ENCODE assay signal across 12 mouse cellular contexts in the genomic region with DNA sequence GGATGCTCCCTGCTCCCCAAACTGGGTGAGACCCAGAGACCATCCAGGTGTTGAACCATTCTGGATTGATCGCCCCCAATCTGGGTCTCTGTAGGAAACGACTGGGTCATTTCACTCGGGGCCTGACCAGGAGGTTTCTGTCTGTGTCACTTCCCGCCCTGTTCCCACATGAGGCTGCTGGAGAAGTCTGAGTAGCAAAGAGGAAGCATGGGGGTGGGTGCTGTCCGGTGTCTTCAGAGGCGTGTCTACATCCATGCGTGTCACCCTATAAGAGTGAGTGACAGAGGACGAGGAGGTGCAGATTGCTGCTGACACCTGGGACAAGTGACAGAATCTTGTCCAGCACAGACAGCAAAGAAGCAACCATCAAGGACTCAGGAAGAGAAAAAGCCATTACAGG.
DNase-seq lines count a peak whose midpoint lies in the region; ATAC-seq lines count a peak whose summit lies in the region.
"Had no signal": no experiment of that assay in that cellular context is flagged by ENCODE, and none has a peak within 500 bp of the region (broad histone marks: within the 10 kb centered on the region; RNA-seq: fewer than 3 reads in every experiment).

No protein-coding gene starts in this region.

- H3K36me3 ChIP-seq in hindbrain, embryonic 12.5 days, result no peaks in the 10 kb centered on the region
- no peaks in the 10 kb centered on the region for H3K36me3 ChIP-seq in hindbrain, embryonic 10.5 days
- no peaks in the 10 kb centered on the region for H3K36me3 ChIP-seq in hindbrain, embryonic 16.5 days (ENCODE audit: control insufficient read depth, insufficient read depth, low read length)
- H3K36me3 ChIP-seq: neural tube, embryonic 12.5 days had no signal

- ATAC-seq in hindbrain, embryonic 12.5 days (ENCODE audit: low FRiP score), result peak; percentile 11; the same call in 1 of the 2 replicates
- peak; percentile 78 for ATAC-seq in common myeloid progenitor, adult 5-6 weeks (replicated peaks; ENCODE audit: low read depth, poor library complexity, severe bottlenecking)
- ATAC-seq in hindbrain, embryonic 16.5 days, result 0 out of 2 replicates have a peak, but pooled peaks have one; percentile 29
- no peak for ATAC-seq in activated CD4-positive, CD25-positive, alpha-beta regulatory T cell, adult 4 months

- no peak for DNase-seq in hindbrain, embryonic 10.5 days (ENCODE audit: low spot score)
- DNase-seq in lung, postnatal 10 days, result peak; percentile 70
- DNase-seq in urinary bladder, postnatal 4 days (ENCODE audit: low spot score in 2 of 2), result no peak
- DNase-seq in B cell, adult 2 months, result no peak

- no peak overlapping the region for H3K4me3 ChIP-seq in hindbrain, embryonic 12.5 days
- no peak overlapping the region for H3K4me3 ChIP-seq in hindbrain, embryonic 10.5 days
- H3K4me3 ChIP-seq in hindbrain, embryonic 16.5 days (ENCODE audit: low read length), result no peak overlapping the region
- H3K4me3 ChIP-seq: neural tube, embryonic 12.5 days had no signal

- H3K4me2 ChIP-seq in hindbrain, embryonic 12.5 days (replicated peaks), result no peak overlapping the region
- H3K4me2 ChIP-seq in hindbrain, embryonic 16.5 days (ENCODE audit: low read length), result no peak overlapping the region
- H3K4me2 ChIP-seq: neural tube, embryonic 12.5 days had no signal

- no peak overlapping the region for H3K27ac ChIP-seq in hindbrain, embryonic 12.5 days
- H3K27ac ChIP-seq in hindbrain, embryonic 10.5 days, result no peak overlapping the region
- no peak overlapping the region for H3K27ac ChIP-seq in hindbrain, embryonic 16.5 days (ENCODE audit: low read depth, low read length)
- H3K27ac ChIP-seq: neural tube, embryonic 12.5 days; stomach, postnatal 0 days had no signal

- no peaks in the 10 kb centered on the region for H3K27me3 ChIP-seq in hindbrain, embryonic 12.5 days
- H3K27me3 ChIP-seq in hindbrain, embryonic 10.5 days (ENCODE audit: insufficient read depth, poor library complexity, severe bottlenecking), result peaks cover 12% of the 10 kb centered on the region
- H3K27me3 ChIP-seq in hindbrain, embryonic 16.5 days (replicated peaks; ENCODE audit: control insufficient read depth, insufficient read depth, low read length), result no peaks in the 10 kb centered on the region
- H3K27me3 ChIP-seq: CH12.LX; neural tube, embryonic 12.5 days had no signal

- H3K9me3 ChIP-seq in hindbrain, embryonic 12.5 days (replicated peaks), result no peaks in the 10 kb centered on the region
- no peaks in the 10 kb centered on the region for H3K9me3 ChIP-seq in hindbrain, embryonic 10.5 days
- H3K9me3 ChIP-seq in hindbrain, embryonic 16.5 days (ENCODE audit: control insufficient read depth, low read length), result no peaks in the 10 kb centered on the region
- H3K9me3 ChIP-seq: neural tube, embryonic 12.5 days had no signal

- WGBS in hindbrain, embryonic 12.5 days, result 87% methylated on average over 8 of the region's 8 CpGs
- WGBS in hindbrain, embryonic 10.5 days, result 75% methylated on average over 8 of the region's 8 CpGs
- WGBS in hindbrain, embryonic 16.5 days, result 71% methylated on average over 8 of the region's 8 CpGs

- H3K9ac ChIP-seq in hindbrain, embryonic 12.5 days, result no peak overlapping the region
- H3K9ac ChIP-seq in hindbrain, embryonic 16.5 days (ENCODE audit: low read depth, low read length), result no peak overlapping the region
- H3K9ac ChIP-seq: liver, postnatal 0 days; neural tube, embryonic 12.5 days had no signal

- H3K4me1 ChIP-seq in hindbrain, embryonic 12.5 days, result peaks cover 7% of the 10 kb centered on the region
- peaks cover 34% of the 10 kb centered on the region for H3K4me1 ChIP-seq in hindbrain, embryonic 10.5 days (replicated peaks)
- H3K4me1 ChIP-seq in hindbrain, embryonic 16.5 days (ENCODE audit: control insufficient read depth, insufficient read depth, low read depth, low read length), result peaks cover 3% of the 10 kb centered on the region; the same call in 1 of the 2 replicates
